Mouse (Mus musculus) ES-E14 (cell line): ENCODE data around the gene Olfr186.

Source experiments
- CHD2 ChIP-seq: IDR thresholded peaks from 2 replicates; pipeline ENCODE4 v1.6.1; 2014; ENCODE audit warnings: mild to moderate bottlenecking, low read depth, low read length, inconsistent platforms
- MAFK ChIP-seq: IDR thresholded peaks from 2 replicates; pipeline ENCODE4 v1.6.1; 2014; ENCODE audit warnings: mild to moderate bottlenecking, low read depth, low read length, inconsistent platforms; ENCODE audit not compliant: insufficient read depth
- ZNF384 ChIP-seq: IDR thresholded peaks from 2 replicates; pipeline ENCODE4 v1.6.1; 2012; ENCODE audit warnings: low read depth, low read length, inconsistent platforms

DNA sequence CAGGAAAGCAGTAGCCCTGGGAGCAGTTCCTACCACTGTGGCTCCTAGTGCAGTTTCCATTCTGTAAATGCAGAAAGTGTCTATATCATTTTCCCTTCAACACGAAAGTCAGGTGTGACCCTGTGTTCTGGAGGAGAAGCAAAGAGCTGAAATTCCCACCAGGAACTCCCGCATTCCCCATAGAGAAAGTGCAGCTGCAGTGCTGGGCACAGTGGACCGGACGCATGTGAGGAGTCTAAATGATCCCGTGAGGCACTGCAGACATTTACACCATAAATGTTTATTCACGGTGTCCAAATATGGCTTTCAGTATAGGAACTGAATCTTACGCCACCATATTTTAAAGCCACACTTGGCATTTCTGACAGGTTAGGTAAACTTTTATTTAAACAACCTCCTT lies 9.6 kb upstream of the Olfr186 start, which contains the start of gene Olfr187:
- TF ChIP-seq CHD2, result no peak
- no peak for TF ChIP-seq ZNF384
- TF ChIP-seq MAFK, result no peak
